Mouse (Mus musculus) brain, embryonic 18.5 days (tissue): Measurements from ENCODE around the gene Apba1.

ENCODE experiments used
- DNase-seq: peaks from one replicate; pipeline ENCODE4 v3.0.0-alpha.2; 2012; ENCODE audit warnings: low read depth, low spot score

The Apba1 gene

GRCm38 (mm10) chr19:23925541-23925940 lies 166.9 kb downstream of the Apba1 start:
- DNase-seq: no peak

GRCm38 (mm10) chr19:23930826-23931225 lies 172.1 kb downstream of the Apba1 start:
- DNase-seq: no peak

- DNase-seq: no peak
Measured at GRCm38 (mm10) chr19:23941422-23941949, 182.8 kb downstream of the Apba1 start.

- DNase-seq: no peak
Measured at GRCm38 (mm10) chr19:23942886-23943285, 184.2 kb downstream of the Apba1 start.

- no peak for DNase-seq
Measured at GRCm38 (mm10) chr19:23946026-23946685, 187.5 kb downstream of the Apba1 start.

GRCm38 (mm10) chr19:23946751-23947150 lies 188.1 kb downstream of the Apba1 start:
- no peak for DNase-seq

- no peak for DNase-seq
Measured at GRCm38 (mm10) chr19:23947871-23948270, 189.2 kb downstream of the Apba1 start.

GRCm38 (mm10) chr19:23948301-23949000 lies 189.8 kb downstream of the Apba1 start:
- DNase-seq: no peak

- DNase-seq: no peak
Measured at GRCm38 (mm10) chr19:23955461-23955860, 196.8 kb downstream of the Apba1 start.

- no peak for DNase-seq
Measured at GRCm38 (mm10) chr19:23956299-23956975, 197.8 kb downstream of the Apba1 start.

- no peak for DNase-seq
Measured at GRCm38 (mm10) chr19:23957563-23957962, 198.9 kb downstream of the Apba1 start.

GRCm38 (mm10) chr19:23958925-23959324 lies 200.2 kb downstream of the Apba1 start:
- DNase-seq: no peak

- no peak for DNase-seq
Measured at GRCm38 (mm10) chr19:23959870-23960269, 201.2 kb downstream of the Apba1 start.

GRCm38 (mm10) chr19:23960275-23960674 lies 201.6 kb downstream of the Apba1 start:
- no peak for DNase-seq

- no peak for DNase-seq
Measured at GRCm38 (mm10) chr19:23960831-23961447, 202.3 kb downstream of the Apba1 start.

- no peak for DNase-seq
Measured at GRCm38 (mm10) chr19:23961516-23961915, 202.8 kb downstream of the Apba1 start.

GRCm38 (mm10) chr19:23964401-23964910 lies 205.8 kb downstream of the Apba1 start:
- DNase-seq: no peak

- no peak for DNase-seq
Measured at GRCm38 (mm10) chr19:23966376-23966775, 207.7 kb downstream of the Apba1 start.

GRCm38 (mm10) chr19:23967156-23967555 lies 208.5 kb downstream of the Apba1 start:
- DNase-seq: no peak

- no peak for DNase-seq
Measured at GRCm38 (mm10) chr19:23968125-23968861, 209.6 kb downstream of the Apba1 start.

GRCm38 (mm10) chr19:23968862-23969225 lies 210.2 kb downstream of the Apba1 start:
- no peak for DNase-seq
